Mouse (Mus musculus) embryo, embryonic 11 days (tissue): ENCODE results near the gene Ceacam19.

Experiments used
- DNase-seq: peaks from one replicate; pipeline ENCODE4 v3.0.0-alpha.2; 2015

Ceacam19 gene

GRCm38 (mm10) chr7:19836843-19837242, 50.9 kb downstream of the Ceacam19 start:
- DNase-seq: no peak

GRCm38 (mm10) chr7:19834055-19834454, 53.7 kb downstream of the Ceacam19 start:
- no peak for DNase-seq

DNA sequence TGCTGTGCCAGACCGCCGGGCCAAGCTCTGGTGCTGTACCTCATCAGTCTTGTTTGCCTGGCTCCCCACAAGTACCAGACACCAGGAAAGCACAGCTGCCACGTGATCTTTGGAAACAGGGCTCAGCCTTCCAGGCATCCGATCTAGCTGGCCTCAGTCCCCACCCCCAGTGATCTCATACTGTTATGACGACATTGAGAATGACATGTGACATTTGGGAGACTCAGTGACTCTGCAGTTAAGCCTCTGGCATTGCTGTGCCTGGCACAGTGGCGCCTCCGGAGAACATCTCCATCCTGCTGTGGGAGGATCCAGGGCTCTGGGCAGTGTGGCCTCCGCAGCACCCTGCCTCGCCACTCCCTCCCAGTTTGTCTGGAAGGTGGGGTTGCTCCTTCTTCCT, 55.9 kb downstream of the Ceacam19 start:
- no peak for DNase-seq

- DNase-seq: no peak
Observed at GRCm38 (mm10) chr7:19830682-19831156, 57.0 kb downstream of the Ceacam19 start.

DNA sequence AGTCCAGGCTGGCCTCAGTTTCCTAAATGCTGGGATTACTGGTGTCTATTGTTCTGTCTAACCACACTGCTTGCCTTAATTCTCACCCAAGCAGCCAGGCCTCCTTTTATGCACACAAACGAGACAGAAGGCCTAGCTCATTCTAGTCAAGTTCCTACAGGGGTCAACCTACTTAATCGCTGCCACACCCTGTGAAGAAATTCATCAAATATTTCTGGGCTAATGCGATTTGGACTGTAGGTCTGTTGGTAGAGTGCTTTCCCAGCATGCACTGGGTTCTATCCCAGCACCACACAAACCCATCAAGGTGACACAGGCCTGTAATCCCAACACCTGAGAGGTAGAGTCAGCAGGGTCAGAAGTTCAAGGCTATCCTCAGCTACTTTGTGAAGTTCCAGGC, 58.1 kb downstream of the Ceacam19 start:
- DNase-seq: no peak

DNA sequence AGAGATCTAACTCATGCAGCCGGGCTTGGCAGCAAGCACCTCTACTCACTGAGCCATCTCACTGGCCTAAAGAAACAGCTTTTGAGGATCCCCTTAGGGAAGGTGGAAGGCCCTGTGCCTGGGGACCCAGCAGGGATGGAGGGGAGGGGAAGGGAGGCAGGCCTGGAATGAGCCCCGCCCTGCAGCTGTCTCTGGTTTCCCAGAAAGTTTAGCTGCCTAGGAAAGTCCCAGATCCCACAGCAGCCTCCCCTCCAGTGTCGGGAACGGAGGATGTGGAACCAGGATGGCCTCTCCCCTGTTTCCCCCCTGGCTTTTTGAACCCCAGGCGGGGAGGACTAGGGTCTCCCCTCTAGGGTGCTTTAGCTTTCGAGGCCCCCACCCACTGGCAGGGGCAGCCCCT, 61.0 kb downstream of the Ceacam19 start:
- DNase-seq: no peak
